Mouse (Mus musculus): ENCODE data around the gene Kpna2.
"Not testable (repeated sequence)": the region's sequence is repeated elsewhere in the genome, so short reads cannot be mapped to it uniquely, and the experiment has no call there.

The Kpna2 gene

DNA sequence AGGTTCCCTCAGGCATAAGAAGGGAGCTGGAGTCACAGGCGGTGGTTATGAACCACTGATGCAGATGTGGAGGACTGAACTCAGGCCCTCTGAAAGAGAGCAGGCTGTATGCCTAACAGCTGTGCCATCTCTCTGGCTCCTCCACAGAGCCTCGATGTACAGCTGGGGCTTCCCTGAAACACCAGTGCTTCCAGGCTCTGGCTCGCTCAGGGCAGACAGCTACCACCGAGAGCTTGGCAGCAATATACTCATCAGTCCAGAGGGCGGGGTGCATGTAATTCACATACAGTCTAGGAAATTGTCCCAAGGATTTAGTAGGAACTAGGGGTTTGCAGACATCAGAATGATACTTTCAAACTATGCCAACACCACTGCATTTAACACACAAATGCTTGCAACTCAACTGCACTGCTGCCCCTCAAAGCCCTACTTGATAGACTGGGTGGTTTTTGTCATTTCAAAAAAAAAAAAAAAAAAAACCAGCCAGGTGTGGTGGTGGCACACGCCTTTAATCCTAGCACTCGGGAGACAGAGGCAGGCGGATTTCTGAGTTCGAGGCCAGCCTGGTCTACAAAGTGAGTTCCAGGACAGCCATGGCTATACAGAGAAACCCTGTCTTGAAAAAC lies 13.2 kb downstream of the Kpna2 start:
- DNase-seq (ENCODE audit: low read depth, low spot score): not testable (repeated sequence)

DNA sequence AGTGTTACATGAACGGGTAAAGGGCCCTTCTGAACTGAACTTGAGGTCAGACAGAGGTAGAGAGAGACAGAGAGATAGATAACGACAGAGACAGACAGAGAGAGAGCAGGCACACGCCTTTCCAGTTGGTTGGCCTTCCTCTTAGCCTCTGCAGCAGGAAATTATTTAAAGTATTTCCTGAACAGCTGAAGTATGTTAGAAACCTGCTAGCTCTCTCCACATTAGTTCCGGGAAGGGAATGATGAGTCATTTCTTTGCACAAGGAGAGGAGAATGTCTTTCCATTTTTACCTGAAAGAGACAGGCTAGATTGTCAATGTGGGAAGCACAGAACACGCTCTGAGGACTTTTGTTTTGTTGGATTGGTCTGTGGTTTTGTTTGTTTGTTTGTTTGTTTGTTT lies 17.0 kb downstream of the Kpna2 start:
- DNase-seq (ENCODE audit: low read depth, low spot score): no peak

- DNase-seq (ENCODE audit: low read depth, low spot score): no peak
Measured at GRCm38 (mm10) chr11:106981787-106982186, 17.6 kb downstream of the Kpna2 start.

- DNase-seq (ENCODE audit: low read depth, low spot score): peak; percentile 78
Measured at GRCm38 (mm10) chr11:106980455-106980854, 18.9 kb downstream of the Kpna2 start.

GRCm38 (mm10) chr11:106976194-106976593 lies 23.1 kb downstream of the Kpna2 start:
- no peak for DNase-seq (ENCODE audit: low read depth, low spot score)

- no peak for DNase-seq (ENCODE audit: low read depth, low spot score)
Measured at GRCm38 (mm10) chr11:106975419-106976177, 23.7 kb downstream of the Kpna2 start.

DNA sequence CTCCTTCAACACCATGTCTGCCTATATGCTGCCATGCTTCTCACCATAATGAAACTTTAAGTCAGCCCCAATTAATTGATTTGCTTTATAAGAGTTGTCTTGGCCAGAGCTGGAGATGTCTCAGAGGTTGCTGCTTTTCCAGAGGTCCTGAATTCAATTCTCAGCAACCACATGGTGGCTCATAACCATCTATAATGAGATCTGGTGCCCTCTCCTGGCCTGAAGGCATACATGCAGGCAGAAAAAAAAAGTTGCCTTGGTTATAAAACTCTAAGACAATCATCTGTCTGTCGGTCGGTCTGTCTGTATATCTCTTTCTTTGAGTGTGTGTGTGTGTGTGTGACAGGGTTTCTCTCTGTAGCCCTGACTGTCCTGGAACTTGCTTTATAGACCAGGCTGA lies 24.9 kb downstream of the Kpna2 start:
- DNase-seq (ENCODE audit: low read depth, low spot score): no peak

- no peak for DNase-seq (ENCODE audit: low read depth, low spot score)
Measured at GRCm38 (mm10) chr11:106973016-106973415, 26.3 kb downstream of the Kpna2 start.

DNA sequence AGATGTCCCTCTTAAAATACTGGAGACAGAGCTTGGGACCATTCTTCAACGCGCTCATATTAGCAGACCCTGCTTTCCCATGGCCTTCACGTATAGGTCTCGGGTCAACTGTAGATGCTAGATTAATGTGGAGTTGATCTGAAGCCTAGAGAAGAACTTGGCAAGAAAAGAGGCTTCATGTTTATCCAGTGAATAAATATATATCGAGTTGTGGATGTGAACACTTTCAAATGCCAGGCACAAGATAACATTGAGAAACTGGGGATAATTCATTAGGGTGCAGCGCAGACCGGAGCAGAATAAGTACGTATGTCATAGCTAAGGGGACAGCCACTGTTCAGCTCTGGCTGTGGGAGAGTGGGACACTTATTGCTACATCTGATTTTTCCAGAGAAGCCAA lies 29.5 kb downstream of the Kpna2 start:
- DNase-seq (ENCODE audit: low read depth, low spot score): no peak

- DNase-seq (ENCODE audit: low read depth, low spot score): no peak
Measured at GRCm38 (mm10) chr11:106967630-106968029, 31.7 kb downstream of the Kpna2 start.

GRCm38 (mm10) chr11:106965881-106966280 lies 33.5 kb downstream of the Kpna2 start:
- no peak for DNase-seq (ENCODE audit: low read depth, low spot score)

DNA sequence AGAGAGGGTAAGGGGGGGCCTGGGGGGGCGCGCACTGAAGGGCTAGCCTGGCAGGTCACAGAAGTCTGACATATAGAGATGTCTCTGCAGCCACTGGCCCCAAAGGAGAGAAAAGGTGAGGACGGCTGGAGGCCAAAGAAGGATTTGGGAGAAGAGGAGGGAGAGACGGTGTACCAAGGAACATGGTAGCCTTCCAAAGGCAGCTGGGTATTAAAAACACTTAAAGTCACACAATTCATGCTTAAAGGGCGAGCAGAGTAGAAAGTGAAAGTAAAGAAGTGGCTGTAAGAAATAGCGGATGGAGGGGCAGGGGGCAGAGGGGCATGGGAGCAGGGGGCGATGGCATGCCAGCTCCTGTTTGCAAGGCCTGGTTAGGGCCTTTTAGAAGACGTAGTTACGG lies 37.0 kb downstream of the Kpna2 start:
- no peak for DNase-seq (ENCODE audit: low read depth, low spot score)

GRCm38 (mm10) chr11:106961471-106962081 lies 37.8 kb downstream of the Kpna2 start:
- DNase-seq (ENCODE audit: low read depth, low spot score): no peak

DNA sequence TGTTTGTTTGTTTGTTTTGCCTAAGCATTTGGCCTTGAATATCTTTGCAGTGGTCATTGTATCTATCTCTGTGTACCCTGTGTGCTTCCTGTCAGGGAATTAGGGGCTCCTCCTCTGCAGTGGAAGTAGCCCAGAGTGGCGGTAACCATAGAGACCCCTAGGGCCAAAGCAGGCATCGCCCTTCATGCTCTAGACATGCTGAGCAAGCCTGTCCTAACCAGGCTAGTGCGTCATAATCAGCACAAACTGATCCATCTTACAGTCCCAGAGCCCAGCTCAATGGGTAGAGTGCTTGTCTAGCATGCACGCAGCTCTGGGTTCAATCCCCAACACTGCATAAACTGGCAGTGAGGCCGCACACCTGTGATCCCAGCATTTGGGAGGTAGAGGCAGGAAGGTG lies 40.2 kb downstream of the Kpna2 start:
- DNase-seq (ENCODE audit: low read depth, low spot score): no peak

GRCm38 (mm10) chr11:106958407-106959071 lies 40.8 kb downstream of the Kpna2 start:
- no peak for DNase-seq (ENCODE audit: low read depth, low spot score)

- DNase-seq (ENCODE audit: low read depth, low spot score): no peak
Measured at GRCm38 (mm10) chr11:106957271-106957980, 41.9 kb downstream of the Kpna2 start.

DNA sequence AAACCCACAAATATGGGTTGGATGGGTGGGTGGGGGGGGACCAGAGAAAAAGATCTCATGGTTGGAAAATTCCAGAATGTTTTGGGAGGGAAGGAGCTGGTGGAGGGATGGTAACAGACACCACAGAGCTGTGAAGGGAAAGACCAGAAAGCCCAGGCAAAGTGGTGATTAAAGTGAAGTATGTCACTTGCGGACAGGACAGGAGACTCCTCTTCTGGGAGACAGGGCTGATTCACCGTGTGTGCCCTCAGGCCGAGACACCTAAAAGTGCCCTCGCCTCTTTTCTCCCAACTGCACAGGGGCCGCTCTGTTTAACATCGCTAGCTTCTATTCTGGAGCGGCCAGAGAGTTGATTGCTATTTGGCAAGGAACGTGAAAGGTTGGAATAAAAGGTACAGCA lies 44.8 kb downstream of the Kpna2 start:
- DNase-seq (ENCODE audit: low read depth, low spot score): no peak

- no peak for DNase-seq (ENCODE audit: low read depth, low spot score)
Measured at GRCm38 (mm10) chr11:106954116-106954515, 45.2 kb downstream of the Kpna2 start.
